Mouse (Mus musculus) heart, postnatal 0 days (tissue): ENCODE data around the gene Ldah. TPM values are rescaled to one million over a fixed set of nuclear protein-coding genes. Genes with fewer than 3 reads are reported as not detected.

Experiments used
- ATAC-seq: fragments of 200-750 bp; cut with Nextera tagmentation; 2 replicates; pipeline ENCODE4 v1.8.0; 2017; ENCODE audit warnings: low read depth, moderate number of reproducible peaks, moderate library complexity; ENCODE audit not compliant: insufficient read depth
- DNase-seq: peaks from one replicate; pipeline ENCODE4 v3.0.0-alpha.2; 2016; ENCODE audit warnings: low spot score
- H3K27ac ChIP-seq: fragments of 300-500 bp; sonication (generic); 2 replicates; pipeline ENCODE4 v1.5.1; 2014; ENCODE audit warnings: low read depth, mild to moderate bottlenecking
- H3K27me3 ChIP-seq: fragments of 300-500 bp; sonication (generic); 2 replicates; pipeline ENCODE4 v1.6.1; 2014; ENCODE audit warnings: low read length, mixed read lengths; ENCODE audit not compliant: control insufficient read depth, insufficient read depth
- H3K36me3 ChIP-seq: fragments of 300-500 bp; sonication (generic); replicated peaks from 2 replicates; pipeline ENCODE4 v1.6.1; 2014; ENCODE audit warnings: low read length, mixed read lengths; ENCODE audit not compliant: control insufficient read depth, insufficient read depth
- H3K4me1 ChIP-seq: fragments of 300-500 bp; sonication (generic); 2 replicates; pipeline ENCODE4 v1.6.1; 2014; ENCODE audit warnings: antibody characterized with exemption; ENCODE audit not compliant: control insufficient read depth, insufficient read depth
- H3K4me2 ChIP-seq: fragments of 300-500 bp; sonication (generic); 2 replicates; pipeline ENCODE4 v1.6.1; 2014; ENCODE audit warnings: low read depth, mild to moderate bottlenecking, low read length, moderate library complexity
- H3K4me3 ChIP-seq: fragments of 300-500 bp; sonication (generic); 2 replicates; pipeline ENCODE4 v1.5.1; 2014; ENCODE audit warnings: low read depth, low read length
- H3K9ac ChIP-seq: fragments of 300-500 bp; sonication (generic); replicated peaks from 2 replicates; pipeline ENCODE4 v1.6.1; 2014; ENCODE audit warnings: low read depth, low read length, mixed read lengths
- H3K9me3 ChIP-seq: fragments of 300-500 bp; sonication (generic); replicated peaks from 2 replicates; pipeline ENCODE4 v1.6.1; 2016; ENCODE audit warnings: low read length; ENCODE audit not compliant: control insufficient read depth
- CTCF ChIP-seq: IDR thresholded peaks from 2 replicates; pipeline ENCODE4 v1.5.1; 2016; ENCODE audit warnings: antibody characterized with exemption, control low read depth, low read depth
- EP300 ChIP-seq: IDR thresholded peaks from 2 replicates; pipeline ENCODE4 v1.6.1; 2016; ENCODE audit warnings: antibody characterized with exemption, low read depth
- WGBS: fragments of 180-500 bp; shearing (Covaris S2); extraction: QIAGEN DNeasy Blood & Tissue Kit; methylation state at CpG from one replicate; pipeline ENCODE4 v1.1.7; 2014; 5-methylcytosine and 5-hydroxymethylcytosine counted together
- polyA plus RNA-seq: library from polyadenylated mRNA; unstranded; fragments of >200 nt; fragmentation: Nextera tagmentation; extraction: Ambion mirVana; gene quantifications from 2 replicates; pipeline ENCODE4 v1.2.1, GENCODE M21; 2015
- total RNA-seq: library from RNA; depleted of rRNA; stranded (reverse); fragments of >200 nt; gene quantifications from 2 replicates; pipeline ENCODE4 v1.2.3, GENCODE M21; 2014; ENCODE audit warnings: low replicate concordance

The Ldah gene
- total and polyA plus RNA-seq, 2 experiments from 2014 or later: 17.0 to 45.0 TPM

- no peak for TF ChIP-seq CTCF
- Histone ChIP-seq H3K27ac (no peak overlapping the region), H3K4me3 (peak overlapping the region; percentile 54), H3K4me1 (peaks cover 17% of the 10 kb centered on the region; the same call in 1 of the 2 replicates), H3K27me3 (peaks cover 97% of the 10 kb centered on the region), H3K9me3 (no peaks in the 10 kb centered on the region), H3K4me2 (peak overlapping the region; percentile 78), H3K9ac (no peak overlapping the region), H3K36me3 (no peaks in the 10 kb centered on the region)
- ATAC-seq (no peak), DNase-seq (no peak)
- 11% methylated on average over 42 of the region's 46 CpGs for WGBS
Observed at GRCm38 (mm10) chr12:8301011-8301814, 93.3 kb downstream of the Ldah start.

- Histone ChIP-seq H3K4me3 (peak within 1 kb of the TSS; percentile 54), H3K9me3 (no peaks in the 10 kb centered on the region), H3K9ac (no peak within 1 kb of the TSS), H3K27me3 (peaks cover 93% of the 10 kb centered on the region), H3K4me1 (peaks cover 17% of the 10 kb centered on the region; the same call in 1 of the 2 replicates), H3K27ac (no peak within 1 kb of the TSS), H3K36me3 (no peaks in the 10 kb centered on the region), H3K4me2 (peak within 1 kb of the TSS; percentile 78)
- WGBS: under 1% methylated on average over 45 of the region's 53 CpGs
- TF ChIP-seq EP300 (no peak), CTCF (0 out of 2 replicates have a peak, but pooled peaks have one; percentile 4)
- ATAC-seq (no peak), DNase-seq (no peak)
Observed at GRCm38 (mm10) chr12:8301841-8302431, 94.0 kb downstream of the Ldah start, which contains the start of gene Gdf7. TSS of gene Gdf7 (minus strand) at chr12:8301954.

GRCm38 (mm10) chr12:8305258-8305657 is 97.4 kb downstream of the Ldah start:
- Histone ChIP-seq H3K4me2 (no peak overlapping the region), H3K27me3 (peaks cover 61% of the 10 kb centered on the region), H3K4me3 (no peak overlapping the region), H3K27ac (no peak overlapping the region), H3K9me3 (no peaks in the 10 kb centered on the region), H3K4me1 (0 out of 2 replicates have a peak, but pooled peaks cover 10% of the 10 kb centered on the region), H3K9ac (no peak overlapping the region), H3K36me3 (no peaks in the 10 kb centered on the region)
- no peak for TF ChIP-seq EP300
- TF ChIP-seq CTCF: no peak
- no peak for ATAC-seq
- 50% methylated on average over 2 of the region's 2 CpGs for WGBS
- DNase-seq: no peak

GRCm38 (mm10) chr12:8306432-8306831 is 98.5 kb downstream of the Ldah start:
- H3K4me1 ChIP-seq: 0 out of 2 replicates have a peak, but pooled peaks cover 8% of the 10 kb centered on the region
- TF ChIP-seq EP300: no peak
- peak; percentile 93 for TF ChIP-seq CTCF
- no peak overlapping the region for H3K27ac ChIP-seq
- no peaks in the 10 kb centered on the region for H3K36me3 ChIP-seq
- no peaks in the 10 kb centered on the region for H3K9me3 ChIP-seq
- H3K9ac ChIP-seq: no peak overlapping the region
- ATAC-seq (0 out of 2 replicates have a peak, but pooled peaks have one; percentile 33), DNase-seq (peak; percentile 68)
- no peak overlapping the region for H3K4me3 ChIP-seq
- 5% methylated on average over 5 of the region's 5 CpGs for WGBS
- peaks cover 53% of the 10 kb centered on the region for H3K27me3 ChIP-seq
- no peak overlapping the region for H3K4me2 ChIP-seq

GRCm38 (mm10) chr12:8306910-8307309 is 99.0 kb downstream of the Ldah start:
- H3K36me3 ChIP-seq: no peaks in the 10 kb centered on the region
- 0 out of 2 replicates have a peak, but pooled peaks cover 4% of the 10 kb centered on the region for H3K4me1 ChIP-seq
- WGBS: 47% methylated on average over 1 of the region's 1 CpGs
- H3K27ac ChIP-seq: no peak overlapping the region
- TF ChIP-seq EP300 (no peak), CTCF (no peak)
- 0 out of 2 replicates have a peak, but pooled peaks have one; percentile 42 for ATAC-seq
- no peak overlapping the region for H3K4me3 ChIP-seq
- H3K9me3 ChIP-seq: no peaks in the 10 kb centered on the region
- DNase-seq: no peak
- no peak overlapping the region for H3K4me2 ChIP-seq
- peaks cover 48% of the 10 kb centered on the region for H3K27me3 ChIP-seq
- H3K9ac ChIP-seq: no peak overlapping the region
